Mouse (Mus musculus) ES-E14 (cell line): ENCODE results near the gene Gm5244. TPM values are rescaled to one million over a fixed set of nuclear protein-coding genes. Genes with fewer than 3 reads are reported as not detected.

ENCODE experiments used
- DNase-seq: peaks from one replicate; pipeline ENCODE4 v3.0.0-alpha.2; 2013; ENCODE audit warnings: low read depth, low spot score
- H3K27ac ChIP-seq: 2 replicates; pipeline ENCODE4 v1.5.1; 2012; ENCODE audit warnings: low read depth, mild to moderate bottlenecking, low read length, moderate library complexity, mixed read lengths; ENCODE audit not compliant: poor library complexity, insufficient read depth, severe bottlenecking
- H3K36me3 ChIP-seq: 2 replicates; pipeline ENCODE4 v1.6.1; 2012; ENCODE audit warnings: mild to moderate bottlenecking, low read length, moderate library complexity, mixed read lengths; ENCODE audit not compliant: control insufficient read depth, poor library complexity, insufficient read depth, severe bottlenecking
- H3K4me1 ChIP-seq, 2 experiments: fragments of 150-350 bp in 1 of 2; sonication (generic) in 1 of 2; 2 replicates each; pipeline ENCODE4 v1.6.1; 2012; ENCODE audit warnings: low read length in 2 of 2, mild to moderate bottlenecking in 1 of 2, mixed read lengths in 1 of 2; ENCODE audit not compliant: control insufficient read depth in 2 of 2, insufficient read depth in 2 of 2, poor library complexity in 1 of 2
- H3K4me3 ChIP-seq, 2 experiments: fragments of 150-350 bp in 1 of 2; sonication (generic) in 1 of 2; 2 replicates each; pipeline ENCODE4 v1.5.1; 2012; ENCODE audit warnings: low read length in 2 of 2, low read depth in 1 of 2, mild to moderate bottlenecking in 1 of 2, mixed read lengths in 1 of 2; ENCODE audit not compliant: insufficient read depth in 1 of 2, poor library complexity in 1 of 2, severe bottlenecking in 1 of 2
- H3K9ac ChIP-seq: 2 replicates; pipeline ENCODE4 v1.6.1; 2012; ENCODE audit warnings: low read depth, mild to moderate bottlenecking, low read length, mixed read lengths; ENCODE audit not compliant: poor library complexity, insufficient read depth, severe bottlenecking
- H3K9me3 ChIP-seq: fragments of 150-350 bp; sonication (generic); 2 replicates; pipeline ENCODE4 v1.6.1; 2012; ENCODE audit warnings: low read depth, mild to moderate bottlenecking, low read length; ENCODE audit not compliant: control insufficient read depth, insufficient read depth
- CHD2 ChIP-seq: IDR thresholded peaks from 2 replicates; pipeline ENCODE4 v1.6.1; 2014; ENCODE audit warnings: mild to moderate bottlenecking, low read depth, low read length, inconsistent platforms
- HCFC1 ChIP-seq: IDR thresholded peaks from 2 replicates; pipeline ENCODE4 v1.6.1; 2012; ENCODE audit warnings: low read length, inconsistent platforms, borderline replicate concordance; ENCODE audit not compliant: insufficient read depth
- MAFK ChIP-seq: IDR thresholded peaks from 2 replicates; pipeline ENCODE4 v1.6.1; 2014; ENCODE audit warnings: mild to moderate bottlenecking, low read depth, low read length, inconsistent platforms; ENCODE audit not compliant: insufficient read depth
- ZC3H11A ChIP-seq: IDR thresholded peaks from 2 replicates; pipeline ENCODE4 v1.6.1; 2012; ENCODE audit warnings: low read depth, mild to moderate bottlenecking, inconsistent platforms, low read length, borderline replicate concordance
- ZNF384 ChIP-seq: IDR thresholded peaks from 2 replicates; pipeline ENCODE4 v1.6.1; 2012; ENCODE audit warnings: low read depth, low read length, inconsistent platforms
- in situ Hi-C, 2 experiments: fragments of 600-800 bp; cut with MboI; formaldehyde crosslinking; loops; one replicate each; pipeline ENCODE4 v1.15.1; 2025; ENCODE audit warnings: low sequenced_read_pairs in 2 of 2, inconsistent platforms in 1 of 2; ENCODE audit not compliant: unreplicated experiment in 2 of 2
- total RNA-seq: library from RNA; depleted of rRNA; stranded (reverse); fragments of 300-350 nt; gene quantifications from 2 replicates; pipeline ENCODE4 v1.2.3, GENCODE M21; 2012

The Gm5244 gene
- total RNA-seq, 1 experiment: not detected

GRCm38 (mm10) chr19:12801046-12801445 is 45.4 kb upstream of the Gm5244 start:
- in situ Hi-C loops: no loop called here
- Histone ChIP-seq H3K27ac (no peak overlapping the region), H3K36me3 (no peaks in the 10 kb centered on the region), H3K9ac (no peak overlapping the region), H3K4me3 (no peak overlapping the region), H3K9me3 (no peaks in the 10 kb centered on the region), H3K4me1 (peaks cover 0 to 3% of the 10 kb centered on the region in 2 experiments; a peak in 1 of 4 replicates)
- TF ChIP-seq CHD2 (no peak), ZC3H11A (no peak), HCFC1 (no peak), ZNF384 (no peak), MAFK (no peak)
- no peak for DNase-seq

- no peak for DNase-seq
- Histone ChIP-seq H3K9ac (no peak overlapping the region), H3K4me1 (no peaks in the 10 kb centered on the region), H3K27ac (no peak overlapping the region), H3K4me3 (no peak overlapping the region), H3K36me3 (no peaks in the 10 kb centered on the region), H3K9me3 (no peaks in the 10 kb centered on the region)
- in situ Hi-C loops: no loop called here
- TF ChIP-seq CHD2 (no peak), MAFK (no peak), HCFC1 (no peak), ZC3H11A (no peak), ZNF384 (no peak)
Measured at GRCm38 (mm10) chr19:12802830-12803229, 43.7 kb upstream of the Gm5244 start.

GRCm38 (mm10) chr19:12804237-12804636 is 42.2 kb upstream of the Gm5244 start:
- DNase-seq: no peak
- H3K4me3 ChIP-seq: no peak overlapping the region
- H3K9ac ChIP-seq: no peak overlapping the region
- H3K4me1 ChIP-seq: no peaks in the 10 kb centered on the region
- in situ Hi-C loops: no loop called here
- H3K36me3 ChIP-seq: no peaks in the 10 kb centered on the region
- TF ChIP-seq CHD2 (no peak), ZC3H11A (no peak), HCFC1 (no peak), MAFK (no peak), ZNF384 (no peak)
- H3K27ac ChIP-seq: no peak overlapping the region
- H3K9me3 ChIP-seq: no peaks in the 10 kb centered on the region

- Histone ChIP-seq H3K27ac (no peak overlapping the region), H3K9ac (no peak overlapping the region), H3K4me1 (no peaks in the 10 kb centered on the region), H3K9me3 (no peaks in the 10 kb centered on the region), H3K36me3 (no peaks in the 10 kb centered on the region), H3K4me3 (no peak overlapping the region)
- in situ Hi-C loops: no loop called here
- TF ChIP-seq ZC3H11A (no peak), CHD2 (no peak), ZNF384 (no peak), MAFK (no peak), HCFC1 (no peak)
- DNase-seq: no peak
Measured at GRCm38 (mm10) chr19:12805730-12806129, 40.8 kb upstream of the Gm5244 start.

- Histone ChIP-seq H3K9ac (no peak overlapping the region), H3K9me3 (no peaks in the 10 kb centered on the region), H3K4me1 (no peaks in the 10 kb centered on the region), H3K4me3 (no peak overlapping the region), H3K27ac (no peak overlapping the region), H3K36me3 (no peaks in the 10 kb centered on the region)
- in situ Hi-C loops: no loop called here
- DNase-seq: no peak
- TF ChIP-seq MAFK (no peak), ZNF384 (no peak), ZC3H11A (no peak), CHD2 (no peak), HCFC1 (no peak)
Measured at GRCm38 (mm10) chr19:12806214-12806613, 40.3 kb upstream of the Gm5244 start.
